Mouse (Mus musculus): ENCODE data around the gene Cplx2. TPM values are rescaled to one million over a fixed set of nuclear protein-coding genes. Genes with fewer than 3 reads are reported as not detected.

The Cplx2 gene
- polyA plus RNA-seq, 1 experiment, result 3.5 TPM

DNA sequence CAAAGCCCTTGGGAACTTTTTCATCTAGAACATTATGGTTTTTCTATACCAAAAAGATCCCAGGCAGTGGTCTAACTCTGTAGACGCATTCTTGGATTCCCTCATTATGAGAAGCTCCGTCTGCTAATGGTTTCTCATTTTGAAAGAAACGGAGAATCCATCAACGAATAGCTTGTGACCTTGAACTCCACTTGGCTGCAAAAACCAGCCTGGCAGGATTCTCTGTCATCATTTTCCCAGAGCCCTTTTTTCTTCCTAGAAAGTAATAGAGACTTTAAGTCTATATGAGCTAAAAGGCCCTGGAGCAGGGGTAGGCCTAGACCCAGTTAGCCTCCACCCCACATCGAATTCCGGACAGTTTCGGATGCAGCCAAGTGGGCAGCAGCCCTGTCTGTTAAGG is 5.6 kb downstream of the Cplx2 start:
- no peaks in the 10 kb centered on the region for H3K27me3 ChIP-seq (ENCODE audit: control insufficient read depth, insufficient read depth, low read length)
- WGBS, result 89% methylated on average over 7 of the region's 7 CpGs

DNA sequence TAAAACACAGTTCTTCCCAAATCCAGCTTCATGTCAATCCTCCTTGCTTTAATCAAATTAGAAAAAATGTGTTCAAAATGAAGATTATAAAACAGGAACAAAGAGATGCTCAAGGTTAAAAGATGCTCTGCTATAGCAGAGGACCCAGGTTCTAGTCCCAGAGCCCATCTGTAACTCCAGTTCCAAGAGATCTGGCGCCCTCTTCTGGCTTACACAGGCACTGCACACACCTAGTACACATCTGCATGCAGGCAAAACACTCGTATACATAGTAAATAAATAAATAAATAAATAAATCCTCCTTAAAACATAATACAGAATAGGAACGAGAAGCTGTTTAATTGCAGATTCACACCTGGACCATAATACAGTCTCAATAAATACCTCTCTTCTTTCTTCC is 6.9 kb downstream of the Cplx2 start:
- WGBS, result 68% methylated on average over 3 of the region's 3 CpGs
- TF ChIP-seq CTCF (IDR thresholded peaks at IDR 0.05; ENCODE audit: extremely low read depth, insufficient read depth, insufficient read length, insufficient replicate concordance) (no peak; the same call in 1 of the 2 replicates), POLR2A (IDR thresholded peaks at IDR 0.05; ENCODE audit: low read depth, low read length) (no peak)
- no peak overlapping the region for H3K27ac ChIP-seq (ENCODE audit: insufficient read depth, low read length)
- H3K4me3 ChIP-seq (ENCODE audit: extremely low read depth, insufficient read depth, insufficient read length), result no peak overlapping the region
- peaks cover 34% of the 10 kb centered on the region for H3K4me1 ChIP-seq (ENCODE audit: control insufficient read depth, insufficient read depth, insufficient read length)
- H3K36me3 ChIP-seq (ENCODE audit: control insufficient read depth, insufficient read depth, low read length), result no peaks in the 10 kb centered on the region
- no peak for DNase-seq (ENCODE audit: low read depth in 1 of 2, low spot score in 2 of 2)
- no peaks in the 10 kb centered on the region for H3K27me3 ChIP-seq (ENCODE audit: control insufficient read depth, insufficient read depth, low read length)

More for the DNA sequence above, 5.6 kb downstream of the Cplx2 start:
- no peak overlapping the region for H3K4me3 ChIP-seq (ENCODE audit: extremely low read depth, insufficient read depth, insufficient read length)
- no peaks in the 10 kb centered on the region for H3K36me3 ChIP-seq (ENCODE audit: control insufficient read depth, insufficient read depth, low read length)
- DNase-seq (ENCODE audit: low read depth in 1 of 2, low spot score in 2 of 2), result no peak
- peaks cover 28% of the 10 kb centered on the region for H3K4me1 ChIP-seq (ENCODE audit: control insufficient read depth, insufficient read depth, insufficient read length)
- no peak overlapping the region; the same call in 1 of the 2 replicates for H3K27ac ChIP-seq (ENCODE audit: insufficient read depth, low read length)
- TF ChIP-seq CTCF (IDR thresholded peaks at IDR 0.05; ENCODE audit: extremely low read depth, insufficient read depth, insufficient read length, insufficient replicate concordance), result no peak
- TF ChIP-seq POLR2A (IDR thresholded peaks at IDR 0.05; ENCODE audit: low read depth, low read length), result no peak

- H3K27me3 ChIP-seq (ENCODE audit: control insufficient read depth, insufficient read depth, low read length), result no peaks in the 10 kb centered on the region
- TF ChIP-seq CTCF (IDR thresholded peaks at IDR 0.05; ENCODE audit: extremely low read depth, insufficient read depth, insufficient read length, insufficient replicate concordance) (no peak), POLR2A (IDR thresholded peaks at IDR 0.05; ENCODE audit: low read depth, low read length) (no peak)
- WGBS, result 92% methylated on average over 5 of the region's 5 CpGs
- no peak for DNase-seq (ENCODE audit: low read depth in 1 of 2, low spot score in 2 of 2)
- no peaks in the 10 kb centered on the region for H3K36me3 ChIP-seq (ENCODE audit: control insufficient read depth, insufficient read depth, low read length)
- no peak overlapping the region for H3K4me3 ChIP-seq (ENCODE audit: extremely low read depth, insufficient read depth, insufficient read length)
- H3K27ac ChIP-seq (ENCODE audit: insufficient read depth, low read length), result 0 out of 2 replicates have a peak overlapping the region, but pooled peaks have one; percentile 2
- H3K4me1 ChIP-seq (ENCODE audit: control insufficient read depth, insufficient read depth, insufficient read length), result peaks cover 26% of the 10 kb centered on the region
Measured at GRCm38 (mm10) chr13:54380421-54380820, 9.3 kb downstream of the Cplx2 start.

DNA sequence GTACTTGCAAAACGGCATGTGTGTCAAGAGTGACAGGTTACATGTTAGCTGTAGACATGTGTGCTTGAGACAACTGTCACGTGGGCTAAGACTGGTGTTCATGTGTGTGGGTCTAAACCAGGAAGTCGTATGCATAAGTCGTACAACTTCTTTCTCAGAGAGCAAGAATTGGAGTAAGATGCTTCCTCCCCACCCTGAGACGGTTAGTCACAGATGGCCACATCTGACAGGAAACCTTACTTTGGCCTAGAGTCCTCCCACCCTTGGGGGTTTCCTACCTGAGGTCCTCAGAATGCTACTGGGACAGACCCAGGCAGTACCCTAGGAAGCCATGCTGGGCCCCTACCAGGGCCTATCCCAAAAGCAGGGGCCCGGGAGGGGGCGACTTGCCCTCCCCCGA is 10.2 kb downstream of the Cplx2 start:
- TF ChIP-seq CTCF (IDR thresholded peaks at IDR 0.05; ENCODE audit: extremely low read depth, insufficient read depth, insufficient read length, insufficient replicate concordance) (no peak), POLR2A (IDR thresholded peaks at IDR 0.05; ENCODE audit: low read depth, low read length) (no peak)
- H3K36me3 ChIP-seq (ENCODE audit: control insufficient read depth, insufficient read depth, low read length), result no peaks in the 10 kb centered on the region
- peaks cover 19% of the 10 kb centered on the region for H3K4me1 ChIP-seq (ENCODE audit: control insufficient read depth, insufficient read depth, insufficient read length)
- WGBS, result 45% methylated on average over 8 of the region's 8 CpGs
- H3K4me3 ChIP-seq (ENCODE audit: extremely low read depth, insufficient read depth, insufficient read length), result no peak overlapping the region
- peak in 1 of 2 experiments; percentile 50 for DNase-seq (ENCODE audit: low read depth in 1 of 2, low spot score in 2 of 2)
- H3K27me3 ChIP-seq (ENCODE audit: control insufficient read depth, insufficient read depth, low read length), result no peaks in the 10 kb centered on the region
- H3K27ac ChIP-seq (ENCODE audit: insufficient read depth, low read length), result peak overlapping the region; percentile 55

GRCm38 (mm10) chr13:54383531-54383930 is 12.4 kb downstream of the Cplx2 start:
- Histone ChIP-seq H3K4me1 (ENCODE audit: control insufficient read depth, insufficient read depth, insufficient read length) (peaks cover 18% of the 10 kb centered on the region; the same call in 1 of the 2 replicates), H3K27ac (ENCODE audit: insufficient read depth, low read length) (no peak overlapping the region), H3K4me3 (ENCODE audit: extremely low read depth, insufficient read depth, insufficient read length) (no peak overlapping the region), H3K27me3 (ENCODE audit: control insufficient read depth, insufficient read depth, low read length) (no peaks in the 10 kb centered on the region), H3K36me3 (ENCODE audit: control insufficient read depth, insufficient read depth, low read length) (no peaks in the 10 kb centered on the region)
- TF ChIP-seq CTCF (IDR thresholded peaks at IDR 0.05; ENCODE audit: extremely low read depth, insufficient read depth, insufficient read length, insufficient replicate concordance), result no peak
- TF ChIP-seq POLR2A (IDR thresholded peaks at IDR 0.05; ENCODE audit: low read depth, low read length), result no peak
- DNase-seq (ENCODE audit: low read depth in 1 of 2, low spot score in 2 of 2), result no peak
- 67% methylated on average over 5 of the region's 5 CpGs for WGBS

- WGBS, result 34% methylated on average over 5 of the region's 5 CpGs
- no peaks in the 10 kb centered on the region for H3K36me3 ChIP-seq (ENCODE audit: control insufficient read depth, insufficient read depth, low read length)
- TF ChIP-seq CTCF (IDR thresholded peaks at IDR 0.05; ENCODE audit: extremely low read depth, insufficient read depth, insufficient read length, insufficient replicate concordance) (no peak), POLR2A (IDR thresholded peaks at IDR 0.05; ENCODE audit: low read depth, low read length) (no peak)
- H3K27me3 ChIP-seq (ENCODE audit: control insufficient read depth, insufficient read depth, low read length), result no peaks in the 10 kb centered on the region
- H3K4me3 ChIP-seq (ENCODE audit: extremely low read depth, insufficient read depth, insufficient read length), result no peak overlapping the region
- H3K27ac ChIP-seq (ENCODE audit: insufficient read depth, low read length), result no peak overlapping the region
- DNase-seq (ENCODE audit: low read depth in 1 of 2, low spot score in 2 of 2), result no peak
- peaks cover 18% of the 10 kb centered on the region; the same call in 1 of the 2 replicates for H3K4me1 ChIP-seq (ENCODE audit: control insufficient read depth, insufficient read depth, insufficient read length)
Measured at GRCm38 (mm10) chr13:54384518-54384917, 13.4 kb downstream of the Cplx2 start.

Data from spleen, adult 2 months (tissue).